Mouse (Mus musculus) megakaryocyte-erythroid progenitor cell, adult 5-6 weeks (primary cell): Measurements from ENCODE around the gene Tepsin. TPM values are rescaled to one million over a fixed set of nuclear protein-coding genes. Genes with fewer than 3 reads are reported as not detected.

ENCODE experiments used
- ATAC-seq: replicated peaks from 2 replicates; pipeline ENCODE4 v1.8.0; 2016; ENCODE audit warnings: mild to moderate bottlenecking, inconsistent platforms; ENCODE audit not compliant: severe bottlenecking, poor library complexity, low FRiP score, low TSS enrichment
- total RNA-seq, 2 experiments: library from RNA; stranded (forward) in 1 of 2; stranded (reverse) in 1 of 2; fragments of 200-1000, 215-1000 nt in 1 of 2; fragments of >200 nt in 1 of 2; fragmentation: Nextera tagmentation in 1 of 2; gene quantifications; 2 replicates each; pipeline ENCODE4 v1.2.3; 2014 to 2017

Tepsin gene
- total RNA-seq, 2 experiments from 2014 or later = 6.0 to 24.1 TPM

DNA sequence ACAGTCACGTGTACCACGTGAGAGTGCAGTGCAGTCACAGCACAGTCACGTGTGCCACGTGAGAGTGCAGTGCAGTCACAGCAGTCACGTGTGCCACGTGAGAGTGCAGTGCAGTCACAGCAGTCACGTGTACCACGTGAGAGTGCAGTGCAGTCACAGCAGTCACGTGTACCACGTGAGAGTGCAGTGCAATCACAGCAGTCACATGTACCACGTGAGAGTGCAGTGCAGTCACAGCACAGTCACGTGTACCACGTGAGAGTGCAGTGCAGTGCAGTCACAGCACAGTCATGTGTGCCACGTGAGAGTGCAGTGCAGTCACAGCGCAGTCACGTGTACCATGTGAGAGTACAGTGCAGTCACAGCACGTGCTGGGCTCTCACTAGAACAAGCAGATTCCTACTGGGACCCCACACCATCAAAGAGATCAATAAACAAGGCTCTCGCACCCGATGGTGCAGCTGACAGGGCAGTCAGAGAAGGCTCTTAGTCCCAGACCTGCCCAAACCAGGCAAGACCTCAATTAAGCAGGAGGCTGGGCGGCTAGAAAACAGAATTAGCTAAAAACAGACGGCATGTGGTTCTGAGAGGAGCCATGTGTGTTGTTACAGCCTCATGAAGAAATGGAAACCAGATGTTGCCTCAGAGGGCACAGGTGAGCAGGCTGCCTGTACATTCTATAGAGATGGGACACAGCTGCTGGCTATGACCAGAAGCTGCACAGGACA, 16.1 kb upstream of the Tepsin start:
- ATAC-seq = no peak

- no peak for ATAC-seq
Observed at GRCm38 (mm10) chr11:120112136-120112535, 13.6 kb upstream of the Tepsin start.

- ATAC-seq = no peak
Observed at GRCm38 (mm10) chr11:120111033-120111432, 12.5 kb upstream of the Tepsin start.

DNA sequence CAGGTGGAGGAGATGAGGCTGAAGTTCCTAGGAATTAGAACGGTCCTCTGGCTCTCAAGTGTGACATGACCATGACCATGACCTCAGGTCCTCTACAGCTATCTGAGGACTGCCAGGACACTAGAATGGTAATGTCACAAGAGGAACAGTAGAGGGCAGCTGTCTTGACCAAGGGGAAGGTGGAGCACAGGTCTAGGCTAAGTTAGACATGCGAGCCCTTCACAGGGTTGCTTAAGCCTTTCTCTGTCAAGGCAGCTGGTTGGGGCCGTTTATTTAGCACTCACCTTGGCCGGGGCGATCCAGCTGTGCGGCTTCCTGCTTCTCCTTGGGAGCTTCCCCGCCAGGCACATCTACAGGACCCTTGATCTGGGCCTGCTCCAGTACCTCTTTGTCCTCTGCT, 12.0 kb upstream of the Tepsin start:
- ATAC-seq = 0 out of 2 replicates have a peak, but pooled peaks have one; percentile 20

DNA sequence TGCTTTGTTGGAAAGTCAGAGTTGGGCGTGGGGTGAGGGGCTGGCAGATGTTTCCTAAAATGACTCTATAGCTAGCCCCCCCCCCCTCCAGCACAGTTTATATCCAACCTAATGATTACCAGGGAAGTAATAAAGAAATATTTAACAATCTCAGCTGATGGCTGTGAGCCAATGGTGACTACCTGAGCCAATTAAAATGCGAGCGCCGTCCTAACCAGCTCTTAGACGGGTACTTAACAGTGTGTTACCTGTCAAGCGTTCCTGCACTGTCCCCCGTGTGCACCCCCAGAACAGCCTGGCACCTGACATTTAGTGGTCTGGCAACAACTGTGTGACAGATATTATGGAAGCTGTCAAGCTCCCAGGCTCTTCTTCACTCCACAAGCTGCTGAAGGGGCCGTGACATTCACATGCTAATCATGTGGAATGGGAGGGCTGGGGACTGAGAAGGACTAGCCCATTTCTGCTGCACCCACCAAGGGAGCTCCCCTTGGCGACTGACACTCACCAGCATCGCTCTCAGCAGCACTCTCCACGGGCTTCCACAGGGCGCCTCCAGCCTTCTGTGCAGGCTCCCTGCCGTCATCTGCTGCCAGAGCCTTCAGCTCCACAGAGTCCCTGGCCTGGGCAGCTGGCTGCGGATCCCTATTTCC, 11.2 kb upstream of the Tepsin start:
- no peak for ATAC-seq

DNA sequence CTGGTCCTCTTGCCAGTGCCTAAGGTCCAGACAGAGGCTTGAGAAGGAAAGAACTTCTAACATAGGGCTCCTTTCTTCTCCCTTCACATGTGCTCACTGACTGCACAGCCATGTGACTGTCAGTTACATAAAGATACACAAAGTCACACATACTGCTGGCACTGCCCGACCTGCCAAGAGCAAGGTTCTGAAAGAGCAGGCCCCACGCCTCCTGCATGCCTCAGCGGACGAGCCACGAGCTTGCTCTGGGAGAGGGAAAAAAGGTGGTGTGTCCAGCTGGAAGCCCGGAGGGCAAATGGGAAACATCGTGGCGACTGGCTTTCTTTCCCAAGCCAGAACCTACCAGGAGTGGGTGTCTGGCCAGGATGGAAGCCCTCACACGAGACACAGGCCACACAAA, 9.3 kb upstream of the Tepsin start:
- ATAC-seq = no peak

DNA sequence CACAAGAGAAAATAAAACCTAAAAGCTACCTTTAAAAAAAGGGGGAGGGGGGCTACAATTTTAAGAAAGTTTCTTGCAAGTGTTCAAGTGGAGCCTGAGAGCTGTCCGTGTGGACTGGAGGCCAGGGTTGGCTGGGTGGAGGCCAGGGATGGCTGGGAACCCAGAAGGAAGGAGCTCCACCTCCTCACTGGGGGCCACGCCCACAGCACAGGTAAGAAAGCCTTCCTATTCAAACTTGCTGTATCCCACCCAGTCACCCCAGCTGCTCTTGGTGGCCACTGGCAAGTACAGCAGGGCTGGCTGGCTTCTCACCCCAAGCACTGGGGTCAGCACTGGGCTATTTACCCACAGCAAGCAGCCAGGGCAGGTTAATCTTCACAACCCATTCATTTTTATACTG, 8.5 kb upstream of the Tepsin start:
- no peak for ATAC-seq

DNA sequence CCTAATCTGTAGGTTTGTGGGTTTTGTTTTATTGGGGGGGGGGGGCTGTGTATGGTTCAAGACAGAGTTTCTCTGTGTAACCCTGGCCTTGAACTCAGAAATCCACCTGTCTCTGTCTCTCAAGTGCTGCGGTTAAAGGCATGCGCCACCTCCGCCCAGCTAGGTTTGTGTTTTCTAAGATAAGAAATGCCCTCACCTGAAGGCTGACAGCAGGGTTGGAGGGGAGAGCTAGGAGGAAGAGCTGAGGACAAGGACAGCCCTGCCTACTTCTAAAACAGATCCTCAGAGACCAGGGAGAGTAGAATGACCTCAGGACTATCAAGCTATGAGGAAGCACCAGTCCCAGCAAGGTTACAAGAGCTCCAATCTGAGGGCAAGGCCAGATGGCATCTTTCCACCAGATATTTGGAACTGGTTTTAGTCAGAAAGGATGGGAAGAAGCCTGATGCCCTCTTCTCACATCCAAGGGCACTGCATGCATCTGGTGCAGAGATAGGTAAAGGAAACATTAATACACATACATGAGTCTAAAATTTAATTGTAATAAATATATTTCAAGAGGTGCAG, 5.0 kb upstream of the Tepsin start:
- no peak for ATAC-seq

- ATAC-seq = peak; percentile 39
Observed at GRCm38 (mm10) chr11:120101036-120101435, 2.5 kb upstream of the Tepsin start.

- peak; percentile 26; the same call in 1 of the 2 replicates for ATAC-seq
Observed at GRCm38 (mm10) chr11:120092817-120093591, 5.5 kb downstream of the Tepsin start.

- ATAC-seq = no peak
Observed at GRCm38 (mm10) chr11:120090661-120091060, 7.9 kb downstream of the Tepsin start.

- peak; percentile 98 for ATAC-seq
Observed at GRCm38 (mm10) chr11:120086702-120087152, 11.8 kb downstream of the Tepsin start, which contains the start of gene Cep131. TSS of gene Cep131 (minus strand) at chr11:120086827.

DNA sequence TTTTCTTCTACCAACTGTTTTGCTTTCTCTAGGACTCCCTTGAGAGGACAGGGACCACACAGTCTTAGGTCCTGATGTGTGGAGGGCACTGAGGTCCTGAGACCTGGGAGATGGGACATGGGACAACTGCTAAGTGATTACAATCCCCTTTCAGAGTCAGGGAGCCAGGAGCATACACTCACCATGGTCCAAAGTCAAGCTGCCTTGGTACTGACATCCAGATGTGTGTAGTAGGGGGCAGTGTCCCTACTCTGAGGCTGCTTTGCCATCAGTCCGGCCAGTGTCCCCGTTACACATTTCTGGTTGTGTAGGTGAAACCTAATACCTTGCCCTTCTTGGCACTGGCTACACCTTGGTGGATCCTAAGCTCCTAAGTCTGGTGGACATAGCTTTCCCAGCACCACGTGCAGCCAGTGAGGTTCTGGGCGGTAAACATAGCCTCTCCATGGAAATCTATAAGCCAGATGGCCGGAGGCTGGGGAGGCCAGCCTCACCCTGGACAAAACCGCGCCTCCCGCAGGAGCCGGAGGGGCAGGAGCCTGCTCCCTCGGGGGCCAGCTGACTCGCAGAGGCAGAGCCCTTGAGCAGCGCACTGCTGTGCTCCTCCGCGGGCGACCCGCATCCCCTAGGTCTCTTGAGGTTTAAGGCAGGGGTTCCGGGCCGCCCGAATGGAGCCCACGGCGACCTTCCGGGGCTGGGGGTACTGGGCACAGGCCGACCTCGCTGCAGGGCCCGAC, 12.5 kb downstream of the Tepsin start:
- ATAC-seq = 0 out of 2 replicates have a peak, but pooled peaks have one; percentile 12

DNA sequence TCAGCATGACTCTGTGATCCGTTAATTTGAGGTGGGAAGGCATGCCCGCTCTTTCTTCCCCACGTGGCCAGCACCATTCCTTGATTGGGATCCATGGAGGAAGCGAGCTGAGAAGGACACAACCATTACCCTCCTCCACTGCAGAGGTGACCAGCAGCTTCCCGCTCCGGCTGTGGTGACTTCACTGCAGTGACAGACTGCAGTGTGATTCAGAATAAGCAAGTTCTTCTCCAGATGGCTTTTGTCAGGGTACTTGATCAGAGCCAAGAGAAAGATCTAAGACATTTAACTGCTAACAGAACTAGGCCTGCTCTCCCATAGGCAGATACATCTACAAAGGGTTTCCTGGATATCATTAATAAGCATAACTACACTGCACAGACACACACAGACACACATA, 18.2 kb downstream of the Tepsin start:
- ATAC-seq = no peak

DNA sequence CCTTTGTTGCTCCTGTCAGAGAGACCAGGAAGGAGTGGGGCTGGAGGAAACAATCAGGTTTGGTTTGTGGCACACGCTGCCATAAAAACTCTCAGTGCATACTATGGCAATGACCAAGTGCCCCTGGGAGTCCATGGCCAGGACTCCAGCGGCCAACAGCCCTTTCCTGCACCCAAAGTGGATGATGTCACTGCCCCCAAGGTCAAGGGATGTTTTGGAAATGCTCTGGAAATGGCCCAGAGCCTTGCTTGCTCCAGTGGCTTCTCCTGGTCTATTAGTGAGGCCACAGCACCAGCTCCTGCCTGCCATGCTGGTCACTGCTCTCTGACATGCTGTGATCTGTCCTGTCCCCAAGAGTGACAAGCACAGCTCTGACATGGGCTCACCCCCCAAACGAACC, 22.3 kb downstream of the Tepsin start:
- no peak for ATAC-seq

GRCm38 (mm10) chr11:120072986-120073647, 25.4 kb downstream of the Tepsin start:
- ATAC-seq = peak; percentile 86

GRCm38 (mm10) chr11:120071731-120072320, 26.7 kb downstream of the Tepsin start:
- ATAC-seq = no peak

DNA sequence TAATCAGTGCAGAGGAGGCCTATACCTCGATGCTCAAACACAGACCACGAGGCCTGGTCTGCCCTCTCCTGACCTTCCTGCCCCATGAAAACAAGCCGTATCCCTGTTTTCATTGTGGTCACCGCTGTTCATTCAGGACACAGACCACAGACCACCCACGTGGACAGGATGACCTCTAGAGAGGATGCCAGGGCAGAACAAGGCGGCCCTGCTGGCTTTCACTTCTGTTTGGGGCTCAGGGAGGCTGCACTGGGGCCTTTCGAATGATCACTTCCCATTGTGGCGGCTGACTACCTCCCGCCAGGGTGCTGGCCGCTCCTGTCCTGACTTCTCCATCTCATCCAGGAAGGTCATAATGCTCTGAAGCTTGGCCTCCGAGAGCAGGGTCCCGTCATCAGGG, 27.5 kb downstream of the Tepsin start:
- ATAC-seq = no peak
